Mouse (Mus musculus): ENCODE measurements around the gene Tspear. TPM values are rescaled to one million over a fixed set of nuclear protein-coding genes. Genes with fewer than 3 reads are reported as not detected.

Gene Tspear
- polyA plus RNA-seq, 1 experiment: 1.2 TPM

DNA sequence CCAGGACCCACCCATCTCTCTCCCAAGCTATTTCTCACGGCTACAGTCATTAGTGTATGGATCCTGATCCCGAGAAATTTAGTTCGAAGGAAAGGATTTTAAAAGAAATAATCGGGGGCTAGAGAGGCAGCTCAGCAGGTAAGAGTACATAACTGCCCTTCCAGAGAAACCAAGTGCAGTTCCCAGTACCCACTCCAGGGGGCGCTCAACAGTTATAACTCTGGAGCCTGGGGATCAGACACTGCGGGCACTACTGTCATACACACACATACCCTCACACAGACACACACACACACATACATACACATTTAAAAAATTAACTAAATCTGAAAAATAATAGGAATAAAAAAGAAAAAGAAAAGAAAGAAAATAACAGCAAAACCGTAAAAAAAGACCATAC is 239.8 kb downstream of the Tspear start:
- no peak overlapping the region for H3K9ac ChIP-seq (ENCODE audit: low read depth, poor library complexity, severe bottlenecking)
- H3K4me1 ChIP-seq (ENCODE audit: control insufficient read depth, insufficient read depth, low read length): no peaks in the 10 kb centered on the region
- no peak overlapping the region for H3K27ac ChIP-seq (ENCODE audit: insufficient read depth, low read length)
- no peaks in the 10 kb centered on the region for H3K27me3 ChIP-seq (ENCODE audit: control insufficient read depth, insufficient read depth, low read length, poor library complexity, severe bottlenecking)
- no peaks in the 10 kb centered on the region for H3K36me3 ChIP-seq (ENCODE audit: control insufficient read depth, insufficient read depth, low read length, poor library complexity, severe bottlenecking)
- no peak overlapping the region for H3K4me3 ChIP-seq (ENCODE audit: low read depth, low read length)
- no peak for TF ChIP-seq POLR2A (IDR thresholded peaks at IDR 0.05; ENCODE audit: insufficient read depth, low read length)
- no peak for TF ChIP-seq EP300 (IDR thresholded peaks at IDR 0.05; ENCODE audit: insufficient read depth, low read depth, low read length)
- TF ChIP-seq CTCF (IDR thresholded peaks at IDR 0.05; ENCODE audit: low read depth, low read length): peak; percentile 64
- H3K9me3 ChIP-seq (replicated peaks; ENCODE audit: control insufficient read depth, insufficient read depth, low read length, poor library complexity, severe bottlenecking): no peaks in the 10 kb centered on the region

DNA sequence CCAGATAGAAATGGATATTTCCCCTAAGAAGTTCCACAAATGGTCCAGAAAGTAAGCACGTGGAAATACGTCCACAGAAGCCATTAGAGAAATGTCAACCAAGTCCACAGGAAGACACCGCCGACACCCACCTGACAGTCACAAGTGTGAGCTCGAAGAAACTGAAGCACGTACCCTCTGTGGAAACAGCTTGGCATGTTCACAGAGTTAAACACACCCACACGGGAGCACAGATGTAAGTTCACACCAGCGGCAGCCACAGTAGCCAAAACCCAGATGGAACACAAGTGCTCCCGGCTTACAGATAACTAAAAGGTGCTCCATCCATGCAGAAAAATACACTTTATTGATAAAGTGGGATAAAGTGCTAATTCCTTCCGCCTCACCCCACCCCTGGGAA is 241.0 kb downstream of the Tspear start:
- Histone ChIP-seq H3K9me3 (replicated peaks; ENCODE audit: control insufficient read depth, insufficient read depth, low read length, poor library complexity, severe bottlenecking) (no peaks in the 10 kb centered on the region), H3K27ac (ENCODE audit: insufficient read depth, low read length) (no peak overlapping the region), H3K4me3 (ENCODE audit: low read depth, low read length) (no peak overlapping the region), H3K9ac (ENCODE audit: low read depth, poor library complexity, severe bottlenecking) (no peak overlapping the region), H3K27me3 (ENCODE audit: control insufficient read depth, insufficient read depth, low read length, poor library complexity, severe bottlenecking) (no peaks in the 10 kb centered on the region), H3K36me3 (ENCODE audit: control insufficient read depth, insufficient read depth, low read length, poor library complexity, severe bottlenecking) (no peaks in the 10 kb centered on the region), H3K4me1 (ENCODE audit: control insufficient read depth, insufficient read depth, low read length) (no peaks in the 10 kb centered on the region)
- no peak for TF ChIP-seq POLR2A (IDR thresholded peaks at IDR 0.05; ENCODE audit: insufficient read depth, low read length)
- no peak for TF ChIP-seq EP300 (IDR thresholded peaks at IDR 0.05; ENCODE audit: insufficient read depth, low read depth, low read length)
- no peak for TF ChIP-seq CTCF (IDR thresholded peaks at IDR 0.05; ENCODE audit: low read depth, low read length)

Other genes starting within 250 kb of the Tspear start
- gene Fam207a, start 170.8 kb upstream of the Tspear start, polyA plus RNA-seq (2011; ENCODE audit: insufficient read depth, insufficient read length, low read depth, missing spikeins): 23.2 and 24.3 TPM in 2 replicates
- 0.61 and 0.82 TPM in 2 replicates for gene Itgb2, start 156.3 kb upstream of the Tspear start, polyA plus RNA-seq (2011; ENCODE audit: insufficient read depth, insufficient read length, low read depth, missing spikeins)
- 83.2 and 89.6 TPM in 2 replicates for gene Pttg1ip, start 104.8 kb upstream of the Tspear start, polyA plus RNA-seq (2011; ENCODE audit: insufficient read depth, insufficient read length, low read depth, missing spikeins)
- gene Sumo3, start 80.5 kb upstream of the Tspear start, polyA plus RNA-seq (2011; ENCODE audit: insufficient read depth, insufficient read length, low read depth, missing spikeins): 218 and 242 TPM in 2 replicates
- gene Gm49325, start 80.4 kb upstream of the Tspear start, polyA plus RNA-seq (2011; ENCODE audit: insufficient read depth, insufficient read length, low read depth, missing spikeins): 50.7 and 57.6 TPM in 2 replicates
- 40.2 and 43.2 TPM in 2 replicates for gene Ube2g2, start 64.3 kb upstream of the Tspear start, polyA plus RNA-seq (2011; ENCODE audit: insufficient read depth, insufficient read length, low read depth, missing spikeins)
- gene Gm19402, start 4.2 kb downstream of the Tspear start, polyA plus RNA-seq (2011; ENCODE audit: insufficient read depth, insufficient read length, low read depth, missing spikeins): not detected in 2 replicates
- gene Gm9508, start 10.7 kb downstream of the Tspear start, polyA plus RNA-seq (2011; ENCODE audit: insufficient read depth, insufficient read length, low read depth, missing spikeins): not detected in 2 replicates
- gene Gm10272, start 20.1 kb downstream of the Tspear start, polyA plus RNA-seq (2011; ENCODE audit: insufficient read depth, insufficient read length, low read depth, missing spikeins): not detected in 2 replicates
- gene Gm10024, start 24.9 kb downstream of the Tspear start, polyA plus RNA-seq (2011; ENCODE audit: insufficient read depth, insufficient read length, low read depth, missing spikeins): not detected in 2 replicates
- not detected in 2 replicates for gene Gm10142, start 29.2 kb downstream of the Tspear start, polyA plus RNA-seq (2011; ENCODE audit: insufficient read depth, insufficient read length, low read depth, missing spikeins)
- gene Krtap12-1, start 34.0 kb downstream of the Tspear start, polyA plus RNA-seq (2011; ENCODE audit: insufficient read depth, insufficient read length, low read depth, missing spikeins): not detected in 2 replicates
- gene Gm10100, start 39.9 kb downstream of the Tspear start, polyA plus RNA-seq (2011; ENCODE audit: insufficient read depth, insufficient read length, low read depth, missing spikeins): not detected in 2 replicates
- gene Gm18596, start 56.1 kb downstream of the Tspear start, polyA plus RNA-seq (2011; ENCODE audit: insufficient read depth, insufficient read length, low read depth, missing spikeins): not detected in 2 replicates
- not detected in 2 replicates for gene Gm9736, start 64.8 kb downstream of the Tspear start, polyA plus RNA-seq (2011; ENCODE audit: insufficient read depth, insufficient read length, low read depth, missing spikeins)
- not detected in 2 replicates for gene Gm3233, start 73.1 kb downstream of the Tspear start, polyA plus RNA-seq (2011; ENCODE audit: insufficient read depth, insufficient read length, low read depth, missing spikeins)
- gene Gm3238, start 84.8 kb downstream of the Tspear start, polyA plus RNA-seq (2011; ENCODE audit: insufficient read depth, insufficient read length, low read depth, missing spikeins): not detected in 2 replicates
- not detected in 2 replicates for gene Gm7138, start 90.4 kb downstream of the Tspear start, polyA plus RNA-seq (2011; ENCODE audit: insufficient read depth, insufficient read length, low read depth, missing spikeins)
- not detected in 2 replicates for gene Gm3250, start 96.0 kb downstream of the Tspear start, polyA plus RNA-seq (2011; ENCODE audit: insufficient read depth, insufficient read length, low read depth, missing spikeins)
- not detected in 2 replicates for gene Gm7137, start 101.6 kb downstream of the Tspear start, polyA plus RNA-seq (2011; ENCODE audit: insufficient read depth, insufficient read length, low read depth, missing spikeins)
- gene Gm9639, start 108.5 kb downstream of the Tspear start, polyA plus RNA-seq (2011; ENCODE audit: insufficient read depth, insufficient read length, low read depth, missing spikeins): not detected in 2 replicates
- not detected in 2 replicates for gene Gm19668, start 112.6 kb downstream of the Tspear start, polyA plus RNA-seq (2011; ENCODE audit: insufficient read depth, insufficient read length, low read depth, missing spikeins)
- not detected in 2 replicates for gene Gm9507, start 125.3 kb downstream of the Tspear start, polyA plus RNA-seq (2011; ENCODE audit: insufficient read depth, insufficient read length, low read depth, missing spikeins)
- not detected in 2 replicates for gene Gm2696, start 128.1 kb downstream of the Tspear start, polyA plus RNA-seq (2011; ENCODE audit: insufficient read depth, insufficient read length, low read depth, missing spikeins)
- gene Krtap10-4, start 140.5 kb downstream of the Tspear start, polyA plus RNA-seq (2011; ENCODE audit: insufficient read depth, insufficient read length, low read depth, missing spikeins): not detected in 2 replicates
- gene Krtap10-10, start 149.4 kb downstream of the Tspear start, polyA plus RNA-seq (2011; ENCODE audit: insufficient read depth, insufficient read length, low read depth, missing spikeins): not detected in 2 replicates
- gene Gm36176, start 160.2 kb downstream of the Tspear start, polyA plus RNA-seq (2011; ENCODE audit: insufficient read depth, insufficient read length, low read depth, missing spikeins): not detected in 2 replicates
- gene Gm10318, start 166.3 kb downstream of the Tspear start, polyA plus RNA-seq (2011; ENCODE audit: insufficient read depth, insufficient read length, low read depth, missing spikeins): not detected in 2 replicates
- gene Gm3285, start 175.4 kb downstream of the Tspear start, polyA plus RNA-seq (2011; ENCODE audit: insufficient read depth, insufficient read length, low read depth, missing spikeins): not detected in 2 replicates
- gene Lrrc3, start 216.0 kb downstream of the Tspear start, polyA plus RNA-seq (2011; ENCODE audit: insufficient read depth, insufficient read length, low read depth, missing spikeins): 5.6 and 6.3 TPM in 2 replicates

All from ES-Bruce4 (cell line).